ENCODE assay signal across 13 mouse cellular contexts in genomic region chr2:60583416-60583815, GRCm38 (mm10).
"Had no signal": no experiment of that assay in that cellular context is flagged by ENCODE, and none has a peak within 500 bp of the region (broad histone marks: within the 10 kb centered on the region; RNA-seq: fewer than 3 reads in every experiment).

No protein-coding gene starts in this region.

- DNase-seq: gastrocnemius, adult 2 months; gastrocnemius, postnatal 10 days; gastrocnemius, postnatal 25 days; heart, adult 18-20 months; heart, postnatal 10 days; heart, postnatal 4 days; kidney, adult 18-20 months; kidney, adult 8-10 months; kidney, postnatal 14 days; kidney, postnatal 36 days; layer of hippocampus, adult 9-11 months; layer of hippocampus, postnatal 36 days; liver had no signal
